Mouse (Mus musculus) brain, embryonic 14.5 days (tissue): ENCODE data around the gene Hace1.

Source experiments
- CTCF ChIP-seq: fragments of 200-500 bp; IDR thresholded peaks from 2 replicates; pipeline ENCODE4 v1.5.1; 2012; ENCODE audit warnings: inconsistent platforms, mild to moderate bottlenecking, moderate library complexity, borderline replicate concordance; ENCODE audit not compliant: insufficient read depth, insufficient read length; ENCODE audit errors: extremely low read depth
- POLR2A ChIP-seq: fragments of 200-500 bp; IDR thresholded peaks from 2 replicates; pipeline ENCODE4 v1.6.1; 2012; ENCODE audit warnings: mild to moderate bottlenecking, inconsistent platforms, borderline replicate concordance; ENCODE audit not compliant: poor library complexity, insufficient read depth, insufficient read length, severe bottlenecking; ENCODE audit errors: extremely low read depth

DNA sequence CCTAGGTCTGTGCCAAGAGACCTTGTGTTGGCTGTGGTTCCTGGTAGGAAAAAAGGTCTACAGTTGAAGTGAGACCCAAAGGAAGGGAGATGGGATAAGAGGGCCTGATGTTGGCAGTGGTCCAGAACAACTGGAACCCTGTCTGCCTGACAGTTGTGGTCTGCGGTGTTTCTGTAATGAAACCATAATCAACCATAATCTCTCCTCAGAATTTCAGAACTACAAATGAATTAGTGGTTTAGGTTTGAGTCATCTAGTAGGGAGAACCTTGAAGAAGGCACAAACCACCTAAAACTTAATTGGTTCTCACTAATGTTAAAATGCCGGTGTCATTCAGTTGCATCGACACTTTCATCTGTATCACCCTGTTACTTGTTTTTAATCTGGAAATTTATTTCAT lies 133.2 kb downstream of the Hace1 start:
- TF ChIP-seq CTCF = no peak
- TF ChIP-seq POLR2A = no peak
